Mouse (Mus musculus) CH12.LX (cell line): ENCODE results near the gene Kat14. TPM values are rescaled to one million over a fixed set of nuclear protein-coding genes. Genes with fewer than 3 reads are reported as not detected.
A peak's percentile ranks its signal among the peaks of the same experiment; 100 is the strongest.

ENCODE experiments used
- DNase-seq: peaks from one replicate; pipeline ENCODE4 v3.0.0-alpha.2; 2013; ENCODE audit errors: extremely low read depth
- H3K27ac ChIP-seq: 2 replicates; pipeline ENCODE4 v1.5.1; 2012; ENCODE audit warnings: low read depth, mild to moderate bottlenecking, control low read depth, moderate library complexity; ENCODE audit not compliant: insufficient read depth
- H3K27me3 ChIP-seq: replicated peaks from 2 replicates; pipeline ENCODE3; 2012; ENCODE audit warnings: inconsistent platforms
- H3K36me3 ChIP-seq, 2 experiments: replicated peaks in 1 of 2; 2 replicates each; pipeline versions ENCODE3 to v1.6.1; 2012; ENCODE audit warnings: inconsistent platforms in 1 of 2, low read length in 1 of 2, mild to moderate bottlenecking in 1 of 2, mixed read lengths in 1 of 2, moderate library complexity in 1 of 2; ENCODE audit not compliant: control insufficient read depth in 1 of 2, insufficient read depth in 1 of 2
- H3K4me1 ChIP-seq, 2 experiments: 2 replicates each; pipeline ENCODE4 v1.6.1; 2012; ENCODE audit warnings: inconsistent platforms in 1 of 2, moderate library complexity in 1 of 2; ENCODE audit not compliant: insufficient read depth in 2 of 2, control insufficient read depth in 1 of 2
- H3K4me2 ChIP-seq: 2 replicates; pipeline ENCODE4 v1.6.1; 2012; ENCODE audit warnings: low read depth, mild to moderate bottlenecking, control low read depth; ENCODE audit not compliant: poor library complexity, insufficient read depth, severe bottlenecking
- H3K4me3 ChIP-seq, 3 experiments: fragments of 150-350 bp in 1 of 3; sonication (generic) in 1 of 3; replicated peaks in 1 of 3; 2 replicates each; pipeline versions ENCODE3 to v1.5.1; 2011 to 2012; ENCODE audit warnings: low read depth in 2 of 3, low read length in 2 of 3, mild to moderate bottlenecking in 2 of 3, moderate library complexity in 2 of 3, control low read depth in 1 of 3, improper control_type of control experiment in 1 of 3, inconsistent platforms in 1 of 3, mixed read lengths in 1 of 3; ENCODE audit not compliant: poor library complexity in 1 of 3
- H3K79me2 ChIP-seq: replicated peaks from 2 replicates; pipeline ENCODE4 v1.6.1; 2012; ENCODE audit warnings: mild to moderate bottlenecking, moderate library complexity; ENCODE audit not compliant: control insufficient read depth, poor library complexity, insufficient read depth, severe bottlenecking; ENCODE audit errors: extremely low read depth
- H3K9ac ChIP-seq: 2 replicates; pipeline ENCODE4 v1.6.1; 2012; ENCODE audit warnings: low read depth, mild to moderate bottlenecking, control low read depth, moderate library complexity; ENCODE audit not compliant: insufficient read depth
- H3K9me3 ChIP-seq: replicated peaks from 2 replicates; pipeline ENCODE3; 2012; ENCODE audit warnings: low read length, inconsistent platforms, mixed read lengths
- BHLHE40 ChIP-seq: IDR thresholded peaks from 2 replicates; pipeline ENCODE4 v1.6.1; 2011; ENCODE audit warnings: mild to moderate bottlenecking, low read depth, low read length, improper control_type of control experiment
- CHD1 ChIP-seq: IDR thresholded peaks from 2 replicates; pipeline ENCODE4 v1.6.1; 2012; ENCODE audit warnings: low read depth, low read length, improper control_type of control experiment, inconsistent platforms
- CHD2 ChIP-seq: IDR thresholded peaks from 2 replicates; pipeline ENCODE4 v1.6.1; 2011; ENCODE audit warnings: low read length, improper control_type of control experiment
- CTCF ChIP-seq, 2 experiments: IDR thresholded peaks in 1 of 2; conservative IDR thresholded peaks in 1 of 2; 2 replicates each; pipeline ENCODE4 v1.5.1; 2011 to 2012; ENCODE audit warnings: low read depth in 2 of 2, low read length in 2 of 2, improper control_type of control experiment in 1 of 2, inconsistent platforms in 1 of 2, mild to moderate bottlenecking in 1 of 2, moderate library complexity in 1 of 2
- E2F4 ChIP-seq: IDR thresholded peaks from 2 replicates; pipeline ENCODE4 v1.6.1; 2011; ENCODE audit warnings: low read depth, low read length, improper control_type of control experiment; ENCODE audit not compliant: insufficient replicate concordance
- ELF1 ChIP-seq: IDR thresholded peaks from 2 replicates; pipeline ENCODE4 v1.6.1; 2014; ENCODE audit warnings: low read depth, mild to moderate bottlenecking, inconsistent platforms, low read length, improper control_type of control experiment
- EP300 ChIP-seq: IDR thresholded peaks from 2 replicates; pipeline ENCODE4 v1.6.1; 2011; ENCODE audit warnings: low read length, improper control_type of control experiment
- ETS1 ChIP-seq: conservative IDR thresholded peaks from 2 replicates; pipeline ENCODE4 v1.6.1; 2012; ENCODE audit warnings: low read depth, mild to moderate bottlenecking, inconsistent platforms, low read length, improper control_type of control experiment, moderate library complexity
- GABPA ChIP-seq: IDR thresholded peaks from 2 replicates; pipeline ENCODE4 v1.6.1; 2012; ENCODE audit warnings: low read depth, low read length, improper control_type of control experiment, inconsistent platforms; ENCODE audit not compliant: insufficient replicate concordance
- HCFC1 ChIP-seq: IDR thresholded peaks from 2 replicates; pipeline ENCODE4 v1.6.1; 2012; ENCODE audit warnings: low read depth, mild to moderate bottlenecking, inconsistent platforms, low read length, improper control_type of control experiment
- IRF4 ChIP-seq: IDR thresholded peaks from 2 replicates; pipeline ENCODE4 v1.6.1; 2014; ENCODE audit warnings: low read depth, mild to moderate bottlenecking, inconsistent platforms, low read length, improper control_type of control experiment
- JUN ChIP-seq: IDR thresholded peaks from 2 replicates; pipeline ENCODE4 v1.6.1; 2011; ENCODE audit warnings: low read depth, mild to moderate bottlenecking, low read length, improper control_type of control experiment, moderate library complexity; ENCODE audit not compliant: insufficient read depth
- JUND ChIP-seq: conservative IDR thresholded peaks from 2 replicates; pipeline ENCODE4 v1.6.1; 2011; ENCODE audit warnings: low read depth, low read length, improper control_type of control experiment
- KAT2A ChIP-seq: IDR thresholded peaks from 2 replicates; pipeline ENCODE4 v1.6.1; 2012; ENCODE audit warnings: low read length, improper control_type of control experiment, inconsistent platforms; ENCODE audit not compliant: insufficient replicate concordance
- MAFK ChIP-seq: IDR thresholded peaks from 2 replicates; pipeline ENCODE4 v1.6.1; 2011; ENCODE audit warnings: low read length, improper control_type of control experiment; ENCODE audit not compliant: insufficient replicate concordance
- MAX ChIP-seq: IDR thresholded peaks from 2 replicates; pipeline ENCODE4 v1.6.1; 2011; ENCODE audit warnings: low read length, improper control_type of control experiment
- MAZ ChIP-seq: IDR thresholded peaks from 2 replicates; pipeline ENCODE4 v1.6.1; 2012; ENCODE audit warnings: low read depth, mild to moderate bottlenecking, inconsistent platforms, low read length, improper control_type of control experiment, moderate library complexity
- MEF2A ChIP-seq: IDR thresholded peaks from 2 replicates; pipeline ENCODE4 v1.6.1; 2014; ENCODE audit warnings: low read depth, mild to moderate bottlenecking, inconsistent platforms, low read length, improper control_type of control experiment, borderline replicate concordance
- MXI1 ChIP-seq: IDR thresholded peaks from 2 replicates; pipeline ENCODE4 v1.6.1; 2011; ENCODE audit warnings: mild to moderate bottlenecking, low read depth, low read length, improper control_type of control experiment
- MYC ChIP-seq: IDR thresholded peaks from 2 replicates; pipeline ENCODE4 v1.6.1; 2011; ENCODE audit warnings: low read depth, mild to moderate bottlenecking, improper control_type of control experiment, low read length
- NELFE ChIP-seq: IDR thresholded peaks from 2 replicates; pipeline ENCODE4 v1.6.1; 2011; ENCODE audit warnings: low read depth, low read length, improper control_type of control experiment
- NRF1 ChIP-seq: IDR thresholded peaks from 2 replicates; pipeline ENCODE4 v1.6.1; 2014; ENCODE audit warnings: low read depth, mild to moderate bottlenecking, inconsistent platforms, low read length, improper control_type of control experiment, moderate library complexity
- PAX5 ChIP-seq: IDR thresholded peaks from 2 replicates; pipeline ENCODE4 v1.6.1; 2012; ENCODE audit warnings: low read length, inconsistent platforms, mixed read lengths
- POLR2A ChIP-seq: IDR thresholded peaks from 2 replicates; pipeline ENCODE4 v1.6.1; 2011; ENCODE audit warnings: low read depth, mild to moderate bottlenecking, improper control_type of control experiment, low read length
- POLR2AphosphoS2 ChIP-seq: IDR thresholded peaks from 2 replicates; pipeline ENCODE4 v1.6.1; 2011; ENCODE audit warnings: low read depth, low read length, improper control_type of control experiment
- RAD21 ChIP-seq: IDR thresholded peaks from 2 replicates; pipeline ENCODE4 v1.6.1; 2011; ENCODE audit warnings: low read depth, mild to moderate bottlenecking, low read length, improper control_type of control experiment, moderate library complexity
- RCOR1 ChIP-seq: conservative IDR thresholded peaks from 2 replicates; pipeline ENCODE4 v1.6.1; 2012; ENCODE audit warnings: low read depth, mild to moderate bottlenecking, inconsistent platforms, low read length, improper control_type of control experiment
- SIN3A ChIP-seq: IDR thresholded peaks from 2 replicates; pipeline ENCODE4 v1.6.1; 2012; ENCODE audit warnings: low read length, improper control_type of control experiment, inconsistent platforms
- SMC3 ChIP-seq: IDR thresholded peaks from 2 replicates; pipeline ENCODE4 v1.6.1; 2011; ENCODE audit warnings: low read depth, low read length, improper control_type of control experiment
- TBP ChIP-seq: conservative IDR thresholded peaks from 2 replicates; pipeline ENCODE4 v1.6.1; 2011; ENCODE audit warnings: low read depth, low read length, improper control_type of control experiment
- TCF12 ChIP-seq: IDR thresholded peaks from 2 replicates; pipeline ENCODE4 v1.6.1; 2014; ENCODE audit warnings: low read depth, mild to moderate bottlenecking, inconsistent platforms, low read length, improper control_type of control experiment
- UBTF ChIP-seq: IDR thresholded peaks from 2 replicates; pipeline ENCODE4 v1.6.1; 2012; ENCODE audit warnings: low read depth, mild to moderate bottlenecking, inconsistent platforms, low read length, improper control_type of control experiment, moderate library complexity
- USF1 ChIP-seq: IDR thresholded peaks from 2 replicates; pipeline ENCODE4 v1.6.1; 2014; ENCODE audit warnings: low read depth, mild to moderate bottlenecking, inconsistent platforms, low read length, improper control_type of control experiment
- USF2 ChIP-seq: conservative IDR thresholded peaks from 2 replicates; pipeline ENCODE4 v1.6.1; 2011; ENCODE audit warnings: low read depth, low read length, improper control_type of control experiment
- ZC3H11A ChIP-seq: IDR thresholded peaks from 2 replicates; pipeline ENCODE4 v1.6.1; 2012; ENCODE audit warnings: low read depth, mild to moderate bottlenecking, inconsistent platforms, low read length, improper control_type of control experiment
- ZKSCAN1 ChIP-seq: IDR thresholded peaks from 2 replicates; pipeline ENCODE4 v1.6.1; 2012; ENCODE audit warnings: low read depth, inconsistent platforms, low read length, improper control_type of control experiment, borderline replicate concordance
- ZMIZ1 ChIP-seq: IDR thresholded peaks from 2 replicates; pipeline ENCODE4 v1.6.1; 2012; ENCODE audit warnings: low read depth, mild to moderate bottlenecking, inconsistent platforms, low read length, improper control_type of control experiment
- ZNF384 ChIP-seq: IDR thresholded peaks from 2 replicates; pipeline ENCODE4 v1.6.1; 2012; ENCODE audit warnings: low read depth, low read length, improper control_type of control experiment, inconsistent platforms
- dilution Hi-C: fragments of 300-500 bp; cut with MboI; formaldehyde crosslinking; loops from 2 replicates; pipeline ENCODE4 v1.14.3; 2020; ENCODE audit warnings: low sequenced_read_pairs; ENCODE audit not compliant: extremely low pct_unique_long_range_greater_than_20kb, extremely low pct_ligation_motif_present
- in situ Hi-C: fragments of 300-500 bp; cut with MboI; formaldehyde crosslinking; loops from 3 replicates; pipeline ENCODE4 v1.14.3; 2019; ENCODE audit warnings: low sequenced_read_pairs, low pct_ligation_motif_present, low pct_unique_long_range_greater_than_20kb, mixed read lengths
- polyA plus RNA-seq: library from polyadenylated mRNA; unstranded; fragments of >175 nt; gene quantifications from 2 replicates; pipeline ENCODE4 v1.2.1, GENCODE M21; 2012; ENCODE audit warnings: low read depth; ENCODE audit not compliant: insufficient read length
- total RNA-seq, 2 experiments: library from RNA; depleted of rRNA; stranded (reverse); fragments of 300-350 nt in 1 of 2; fragments of >200 nt in 1 of 2; gene quantifications; 2 replicates each; pipeline ENCODE4 v1.2.3; 2012 to 2014

Gene Kat14
- total and polyA plus RNA-seq, 3 experiments = 25.7 to 54.4 (median 25.9) TPM

GRCm38 (mm10) chr2:144337230-144337629 is 31.6 kb upstream of the Kat14 start:
- H3K4me1 ChIP-seq = peaks cover 4 to 21% of the 10 kb centered on the region in 2 experiments
- peak overlapping the region; percentile 65 for H3K4me2 ChIP-seq
- in situ Hi-C loops (no loop called here), dilution Hi-C loops (no loop called here)
- TF ChIP-seq BHLHE40 = no peak
- no peak for TF ChIP-seq ZKSCAN1
- no peak for TF ChIP-seq PAX5
- peak; percentile 78 for TF ChIP-seq IRF4
- no peak; the same call in 1 of the 2 replicates for TF ChIP-seq HCFC1
- peak; percentile 32 for TF ChIP-seq JUND
- TF ChIP-seq EP300 = peak; percentile 55; the same call in 1 of the 2 replicates
- no peak for TF ChIP-seq TCF12
- peak; percentile 76; the same call in 1 of the 2 replicates for TF ChIP-seq JUN
- no peak for TF ChIP-seq ZNF384
- peak; percentile 54; the same call in 1 of the 2 replicates for TF ChIP-seq MEF2A
- no peak for TF ChIP-seq RCOR1
- no peak for TF ChIP-seq USF2
- TF ChIP-seq SMC3 = no peak
- TF ChIP-seq UBTF = no peak
- no peak for TF ChIP-seq KAT2A
- no peak for TF ChIP-seq MXI1
- 0 out of 2 replicates have a peak, but pooled peaks have one; percentile 21 for TF ChIP-seq CHD2
- 0 out of 2 replicates have a peak, but pooled peaks have one; percentile 45 for TF ChIP-seq TBP
- TF ChIP-seq USF1 = no peak
- no peak for TF ChIP-seq NELFE
- no peak; the same call in 1 of the 2 replicates for TF ChIP-seq ETS1
- TF ChIP-seq ZMIZ1 = no peak
- no peak for TF ChIP-seq GABPA
- TF ChIP-seq POLR2A = peak; percentile 44; the same call in 1 of the 2 replicates
- no peak for TF ChIP-seq MYC
- no peak for TF ChIP-seq CHD1
- TF ChIP-seq MAFK = no peak
- TF ChIP-seq NRF1 = 0 out of 2 replicates have a peak, but pooled peaks have one; percentile 10
- no peak for TF ChIP-seq CTCF (conservative IDR thresholded peaks at IDR 0.05 in 1 of 2, IDR thresholded peaks at IDR 0.05 in 1 of 2; ENCODE audit: low read depth in 2 of 2, low read length in 2 of 2)
- no peak for TF ChIP-seq E2F4
- no peak for TF ChIP-seq ZC3H11A
- TF ChIP-seq POLR2AphosphoS2 = peak; percentile 43; the same call in 1 of the 2 replicates
- TF ChIP-seq RAD21 = no peak
- TF ChIP-seq MAZ = no peak
- TF ChIP-seq MAX = no peak
- no peak for TF ChIP-seq SIN3A
- TF ChIP-seq ELF1 = peak; percentile 52
- H3K9ac ChIP-seq = peak overlapping the region; percentile 91
- H3K79me2 ChIP-seq = no peaks in the 10 kb centered on the region
- peak; percentile 58 for DNase-seq
- H3K27me3 ChIP-seq = no peaks in the 10 kb centered on the region
- peak overlapping the region; percentile 58 to 70 (median 60) for H3K4me3 ChIP-seq
- H3K9me3 ChIP-seq = no peaks in the 10 kb centered on the region
- peaks cover 2 to 17% of the 10 kb centered on the region in 2 experiments for H3K36me3 ChIP-seq
- H3K27ac ChIP-seq = 0 out of 2 replicates have a peak overlapping the region, but pooled peaks have one; percentile 24
